Mouse (Mus musculus) erythroblast, embryonic 14.5 days (primary cell): ENCODE results near the gene Mgat2.

Source experiments
- GATA1 ChIP-seq: IDR thresholded peaks from 2 replicates; pipeline ENCODE4 v1.6.1; 2012; ENCODE audit warnings: low read length, inconsistent platforms, mixed read lengths
- TAL1 ChIP-seq: IDR thresholded peaks from 3 replicates; pipeline ENCODE4 v1.6.1; 2012; ENCODE audit warnings: low read length, inconsistent platforms, mixed read lengths

DNA sequence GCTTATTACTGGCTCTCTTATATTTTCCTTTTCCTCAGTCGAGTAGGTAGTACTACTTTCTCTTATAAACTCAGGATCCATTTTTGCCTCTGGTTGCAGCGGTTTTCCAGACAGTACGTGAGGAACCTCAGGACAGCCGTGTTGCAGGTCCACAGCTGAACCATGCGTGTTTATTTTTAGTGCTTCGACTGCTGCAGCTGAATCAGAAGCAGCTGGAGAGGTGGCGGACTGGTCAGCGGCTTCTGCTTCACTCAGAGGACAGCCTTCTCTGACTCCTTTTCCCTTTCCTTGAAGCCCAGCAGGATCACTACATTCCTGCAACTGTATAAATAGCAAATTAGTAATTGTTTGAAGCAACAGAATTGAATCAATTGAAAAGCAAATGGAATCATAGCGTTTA, 6.1 kb downstream of the Mgat2 start:
- TF ChIP-seq GATA1 (no peak), TAL1 (no peak)
